Mouse (Mus musculus) monocyte, adult 5-6 weeks (primary cell): ENCODE results near the gene Nt5dc2. TPM values are rescaled to one million over a fixed set of nuclear protein-coding genes. Genes with fewer than 3 reads are reported as not detected.

Source experiments
- ATAC-seq: fragments of 153-309, 156-312 bp; replicated peaks from 2 replicates; pipeline ENCODE4 v1.8.0; 2017; ENCODE audit warnings: mild to moderate bottlenecking; ENCODE audit not compliant: low TSS enrichment, insufficient number of reproducible peaks, severe bottlenecking, poor library complexity, low FRiP score
- total RNA-seq: library from RNA; stranded (forward); fragments of 200-1000, 200-491, 200-594 nt; gene quantifications from 3 replicates; pipeline ENCODE4 v1.2.3, GENCODE M21; 2017

Gene Nt5dc2
- total RNA-seq, result 1.7 to 2.7 TPM in 2 of 3 replicates, not detected in the other

GRCm38 (mm10) chr14:31130236-31131220, at the start of gene Nt5dc2:
Gene Nt5dc2, plus strand, starts transcription at chr14:31131053.
- ATAC-seq, result peak; percentile 43; the same call in 1 of the 2 replicates

- ATAC-seq, result no peak
Observed at GRCm38 (mm10) chr14:31081147-31081546, 49.7 kb upstream of the Nt5dc2 start.

- no peak for ATAC-seq
Observed at GRCm38 (mm10) chr14:31087433-31087832, 43.4 kb upstream of the Nt5dc2 start.

- ATAC-seq, result no peak
Observed at GRCm38 (mm10) chr14:31088515-31088914, 42.3 kb upstream of the Nt5dc2 start.

- no peak for ATAC-seq
Observed at GRCm38 (mm10) chr14:31089918-31090317, 40.9 kb upstream of the Nt5dc2 start.

GRCm38 (mm10) chr14:31105156-31105555, 25.7 kb upstream of the Nt5dc2 start:
- no peak for ATAC-seq

GRCm38 (mm10) chr14:31110613-31111012, 20.2 kb upstream of the Nt5dc2 start:
- ATAC-seq, result no peak

GRCm38 (mm10) chr14:31112187-31112586, 18.7 kb upstream of the Nt5dc2 start:
- no peak for ATAC-seq

- ATAC-seq, result no peak
Observed at GRCm38 (mm10) chr14:31114011-31114410, 16.8 kb upstream of the Nt5dc2 start.

- no peak for ATAC-seq
Observed at GRCm38 (mm10) chr14:31115522-31115921, 15.3 kb upstream of the Nt5dc2 start.

- ATAC-seq, result no peak
Observed at GRCm38 (mm10) chr14:31125106-31126075, 5.5 kb upstream of the Nt5dc2 start.

- ATAC-seq, result no peak
Observed at GRCm38 (mm10) chr14:31126826-31127225, 4.0 kb upstream of the Nt5dc2 start.

- ATAC-seq, result peak; percentile 10; the same call in 1 of the 2 replicates
Observed at GRCm38 (mm10) chr14:31128101-31128825, 2.6 kb upstream of the Nt5dc2 start.

GRCm38 (mm10) chr14:31128826-31129219, 2.0 kb upstream of the Nt5dc2 start, which contains the start of gene Smim4:
Gene Smim4, minus strand, starts transcription at chr14:31128956.
- ATAC-seq, result peak; percentile 94

- ATAC-seq, result no peak
Observed at GRCm38 (mm10) chr14:31129326-31130235, 1.3 kb upstream of the Nt5dc2 start.

- no peak for ATAC-seq
Observed at GRCm38 (mm10) chr14:31131272-31131821, 494 bp downstream of the Nt5dc2 start.

- no peak for ATAC-seq
Observed at GRCm38 (mm10) chr14:31132031-31132430, 1.2 kb downstream of the Nt5dc2 start.
